Mouse (Mus musculus): Measurements from ENCODE around the gene Tmem107. TPM values are rescaled to one million over a fixed set of nuclear protein-coding genes. Genes with fewer than 3 reads are reported as not detected.

Gene Tmem107
- polyA plus RNA-seq, 1 experiment from 2014 or later: 43.5 TPM

- H3K4me3 ChIP-seq (ENCODE audit: low read depth, low read length): peak overlapping the region; percentile 47
- no peaks in the 10 kb centered on the region for H3K27me3 ChIP-seq (ENCODE audit: control insufficient read depth, insufficient read depth, low read length)
- no peaks in the 10 kb centered on the region for H3K36me3 ChIP-seq (ENCODE audit: control insufficient read depth, insufficient read depth, low read length)
- no peak for DNase-seq (ENCODE audit: low spot score)
- H3K9me3 ChIP-seq (ENCODE audit: control insufficient read depth, low read length): no peaks in the 10 kb centered on the region
- H3K4me1 ChIP-seq (ENCODE audit: control insufficient read depth, insufficient read depth, low read length): peaks cover 11% of the 10 kb centered on the region
- peak overlapping the region; percentile 85 for H3K9ac ChIP-seq (ENCODE audit: low read length)
- no peak for ATAC-seq (ENCODE audit: insufficient read depth, low FRiP score, low TSS enrichment)
- peak overlapping the region; percentile 75 for H3K4me2 ChIP-seq (ENCODE audit: low read depth)
- WGBS: under 1% methylated on average over 13 of the region's 13 CpGs
- peak overlapping the region; percentile 64 for H3K27ac ChIP-seq (ENCODE audit: low read depth, low read length)
Observed at GRCm38 (mm10) chr11:69070093-69070492, 513 bp upstream of the Tmem107 start.

- Histone ChIP-seq H3K4me3 (ENCODE audit: low read depth, low read length) (peak overlapping the region; percentile 47), H3K36me3 (ENCODE audit: control insufficient read depth, insufficient read depth, low read length) (no peaks in the 10 kb centered on the region), H3K9ac (ENCODE audit: low read length) (peak overlapping the region; percentile 85), H3K9me3 (ENCODE audit: control insufficient read depth, low read length) (no peaks in the 10 kb centered on the region), H3K27ac (ENCODE audit: low read depth, low read length) (no peak overlapping the region), H3K4me1 (ENCODE audit: control insufficient read depth, insufficient read depth, low read length) (peaks cover 7% of the 10 kb centered on the region), H3K27me3 (ENCODE audit: control insufficient read depth, insufficient read depth, low read length) (no peaks in the 10 kb centered on the region), H3K4me2 (ENCODE audit: low read depth) (peak overlapping the region; percentile 75)
- DNase-seq (ENCODE audit: low spot score) (no peak), ATAC-seq (ENCODE audit: insufficient read depth, low FRiP score, low TSS enrichment) (no peak)
- WGBS: 28% methylated on average over 9 of the region's 9 CpGs
Observed at GRCm38 (mm10) chr11:69071262-69071661, 656 bp downstream of the Tmem107 start.

- DNase-seq (ENCODE audit: low spot score): no peak
- 0 out of 2 replicates have a peak overlapping the region, but pooled peaks have one; percentile 12 for H3K9ac ChIP-seq (ENCODE audit: low read length)
- 81% methylated on average over 11 of the region's 11 CpGs for WGBS
- ATAC-seq (ENCODE audit: insufficient read depth, low FRiP score, low TSS enrichment): no peak
- peak overlapping the region; percentile 24; the same call in 1 of the 2 replicates for H3K4me3 ChIP-seq (ENCODE audit: low read depth, low read length)
- no peaks in the 10 kb centered on the region for H3K36me3 ChIP-seq (ENCODE audit: control insufficient read depth, insufficient read depth, low read length)
- 0 out of 2 replicates have a peak overlapping the region, but pooled peaks have one; percentile 91 for H3K27ac ChIP-seq (ENCODE audit: low read depth, low read length)
- H3K27me3 ChIP-seq (ENCODE audit: control insufficient read depth, insufficient read depth, low read length): no peaks in the 10 kb centered on the region
- peak overlapping the region; percentile 46 for H3K4me2 ChIP-seq (ENCODE audit: low read depth)
- H3K9me3 ChIP-seq (ENCODE audit: control insufficient read depth, low read length): no peaks in the 10 kb centered on the region
- peaks cover 2% of the 10 kb centered on the region; the same call in 1 of the 2 replicates for H3K4me1 ChIP-seq (ENCODE audit: control insufficient read depth, insufficient read depth, low read length)
Observed at GRCm38 (mm10) chr11:69072234-69072633, 1.6 kb downstream of the Tmem107 start.

- Histone ChIP-seq H3K27ac (ENCODE audit: low read depth, low read length) (peak overlapping the region; percentile 91), H3K4me2 (ENCODE audit: low read depth) (peak overlapping the region; percentile 46), H3K27me3 (ENCODE audit: control insufficient read depth, insufficient read depth, low read length) (no peaks in the 10 kb centered on the region), H3K4me1 (ENCODE audit: control insufficient read depth, insufficient read depth, low read length) (peaks cover 2% of the 10 kb centered on the region; the same call in 1 of the 2 replicates), H3K36me3 (ENCODE audit: control insufficient read depth, insufficient read depth, low read length) (no peaks in the 10 kb centered on the region), H3K4me3 (ENCODE audit: low read depth, low read length) (peak overlapping the region; percentile 24), H3K9ac (ENCODE audit: low read length) (0 out of 2 replicates have a peak overlapping the region, but pooled peaks have one; percentile 12), H3K9me3 (ENCODE audit: control insufficient read depth, low read length) (no peaks in the 10 kb centered on the region)
- DNase-seq (ENCODE audit: low spot score) (no peak), ATAC-seq (ENCODE audit: insufficient read depth, low FRiP score, low TSS enrichment) (no peak)
- 13% methylated on average over 9 of the region's 9 CpGs for WGBS
Observed at GRCm38 (mm10) chr11:69072666-69073064, 2.1 kb downstream of the Tmem107 start.

GRCm38 (mm10) chr11:69073065-69073888 lies 2.7 kb downstream of the Tmem107 start:
- H3K36me3 ChIP-seq (ENCODE audit: control insufficient read depth, insufficient read depth, low read length): no peaks in the 10 kb centered on the region
- H3K4me1 ChIP-seq (ENCODE audit: control insufficient read depth, insufficient read depth, low read length): peaks cover 2% of the 10 kb centered on the region; the same call in 1 of the 2 replicates
- peak overlapping the region; percentile 46 for H3K4me2 ChIP-seq (ENCODE audit: low read depth)
- 0% methylated on average over 14 of the region's 14 CpGs for WGBS
- H3K27me3 ChIP-seq (ENCODE audit: control insufficient read depth, insufficient read depth, low read length): no peaks in the 10 kb centered on the region
- peak overlapping the region; percentile 91 for H3K27ac ChIP-seq (ENCODE audit: low read depth, low read length)
- ATAC-seq (ENCODE audit: insufficient read depth, low FRiP score, low TSS enrichment) (peak; percentile 75), DNase-seq (ENCODE audit: low spot score) (peak; percentile 79)
- peak overlapping the region; percentile 76 for H3K9ac ChIP-seq (ENCODE audit: low read length)
- H3K4me3 ChIP-seq (ENCODE audit: low read depth, low read length): peak overlapping the region; percentile 24
- H3K9me3 ChIP-seq (ENCODE audit: control insufficient read depth, low read length): no peaks in the 10 kb centered on the region

- Histone ChIP-seq H3K4me1 (ENCODE audit: control insufficient read depth, insufficient read depth, low read length) (peaks cover 2% of the 10 kb centered on the region; the same call in 1 of the 2 replicates), H3K4me3 (ENCODE audit: low read depth, low read length) (no peak overlapping the region), H3K36me3 (ENCODE audit: control insufficient read depth, insufficient read depth, low read length) (no peaks in the 10 kb centered on the region), H3K27ac (ENCODE audit: low read depth, low read length) (peak overlapping the region; percentile 29; the same call in 1 of the 2 replicates), H3K9me3 (ENCODE audit: control insufficient read depth, low read length) (no peaks in the 10 kb centered on the region), H3K4me2 (ENCODE audit: low read depth) (no peak overlapping the region), H3K27me3 (ENCODE audit: control insufficient read depth, insufficient read depth, low read length) (no peaks in the 10 kb centered on the region), H3K9ac (ENCODE audit: low read length) (no peak overlapping the region)
- 34% methylated on average over 6 of the region's 6 CpGs for WGBS
- DNase-seq (ENCODE audit: low spot score) (no peak), ATAC-seq (ENCODE audit: insufficient read depth, low FRiP score, low TSS enrichment) (no peak)
Observed at GRCm38 (mm10) chr11:69073951-69074775, 3.6 kb downstream of the Tmem107 start.

GRCm38 (mm10) chr11:69074776-69075069 lies 4.1 kb downstream of the Tmem107 start:
- H3K9ac ChIP-seq (ENCODE audit: low read length): no peak overlapping the region
- DNase-seq (ENCODE audit: low spot score) (no peak), ATAC-seq (ENCODE audit: insufficient read depth, low FRiP score, low TSS enrichment) (no peak)
- no peak overlapping the region for H3K4me2 ChIP-seq (ENCODE audit: low read depth)
- no peaks in the 10 kb centered on the region for H3K36me3 ChIP-seq (ENCODE audit: control insufficient read depth, insufficient read depth, low read length)
- H3K4me1 ChIP-seq (ENCODE audit: control insufficient read depth, insufficient read depth, low read length): peaks cover 2% of the 10 kb centered on the region; the same call in 1 of the 2 replicates
- 55% methylated on average over 2 of the region's 2 CpGs for WGBS
- H3K4me3 ChIP-seq (ENCODE audit: low read depth, low read length): no peak overlapping the region
- no peaks in the 10 kb centered on the region for H3K9me3 ChIP-seq (ENCODE audit: control insufficient read depth, low read length)
- H3K27ac ChIP-seq (ENCODE audit: low read depth, low read length): no peak overlapping the region
- no peaks in the 10 kb centered on the region for H3K27me3 ChIP-seq (ENCODE audit: control insufficient read depth, insufficient read depth, low read length)

- no peaks in the 10 kb centered on the region for H3K27me3 ChIP-seq (ENCODE audit: control insufficient read depth, insufficient read depth, low read length)
- H3K4me3 ChIP-seq (ENCODE audit: low read depth, low read length): no peak overlapping the region
- no peak overlapping the region for H3K4me2 ChIP-seq (ENCODE audit: low read depth)
- H3K9ac ChIP-seq (ENCODE audit: low read length): no peak overlapping the region
- no peak overlapping the region for H3K27ac ChIP-seq (ENCODE audit: low read depth, low read length)
- WGBS: 45% methylated on average over 8 of the region's 9 CpGs
- peaks cover 2% of the 10 kb centered on the region; the same call in 1 of the 2 replicates for H3K4me1 ChIP-seq (ENCODE audit: control insufficient read depth, insufficient read depth, low read length)
- H3K9me3 ChIP-seq (ENCODE audit: control insufficient read depth, low read length): no peaks in the 10 kb centered on the region
- no peaks in the 10 kb centered on the region for H3K36me3 ChIP-seq (ENCODE audit: control insufficient read depth, insufficient read depth, low read length)
- ATAC-seq (ENCODE audit: insufficient read depth, low FRiP score, low TSS enrichment): no peak
- no peak for DNase-seq (ENCODE audit: low spot score)
Observed at GRCm38 (mm10) chr11:69075764-69076479, 5.3 kb downstream of the Tmem107 start.
